Mouse (Mus musculus): ENCODE measurements around the gene Hist1h3g. TPM values are rescaled to one million over a fixed set of nuclear protein-coding genes. Genes with fewer than 3 reads are reported as not detected.
A peak's percentile ranks its signal among the peaks of the same experiment; 100 is the strongest.
"Not testable (repeated sequence)": the region's sequence is repeated elsewhere in the genome, so short reads cannot be mapped to it uniquely, and the experiment has no call there.

Gene Hist1h3g
- total RNA-seq, 1 experiment from 2014 or later = 35.1 TPM

GRCm38 (mm10) chr13:23530181-23530900, 4.9 kb upstream of the Hist1h3g start:
- no peak for ATAC-seq (replicated peaks in 1 of 2; ENCODE audit: insufficient read depth in 1 of 2, low FRiP score in 2 of 2, low TSS enrichment in 1 of 2, low read depth in 1 of 2, poor library complexity in 2 of 2, severe bottlenecking in 2 of 2)

- ATAC-seq (replicated peaks in 1 of 2; ENCODE audit: insufficient read depth in 1 of 2, low FRiP score in 2 of 2, low TSS enrichment in 1 of 2, low read depth in 1 of 2, poor library complexity in 2 of 2, severe bottlenecking in 2 of 2) = peak; percentile 73 to 77
Observed at GRCm38 (mm10) chr13:23530901-23531875, 4.0 kb upstream of the Hist1h3g start, which contains the start of gene Hist1h4h. TSS of gene Hist1h4h (plus strand) at chr13:23531050.

- no peak for ATAC-seq (replicated peaks in 1 of 2; ENCODE audit: insufficient read depth in 1 of 2, low FRiP score in 2 of 2, low TSS enrichment in 1 of 2, low read depth in 1 of 2, poor library complexity in 2 of 2, severe bottlenecking in 2 of 2)
Observed at GRCm38 (mm10) chr13:23532262-23533075, 2.8 kb upstream of the Hist1h3g start.

- ATAC-seq (replicated peaks in 1 of 2; ENCODE audit: insufficient read depth in 1 of 2, low FRiP score in 2 of 2, low TSS enrichment in 1 of 2, low read depth in 1 of 2, poor library complexity in 2 of 2, severe bottlenecking in 2 of 2) = peak; percentile 38 to 39
Observed at GRCm38 (mm10) chr13:23533560-23534367, 1.5 kb upstream of the Hist1h3g start, which contains the start of gene Hist1h2af. TSS of gene Hist1h2af (plus strand) at chr13:23533906.

- ATAC-seq (replicated peaks in 1 of 2; ENCODE audit: insufficient read depth in 1 of 2, low FRiP score in 2 of 2, low TSS enrichment in 1 of 2, low read depth in 1 of 2, poor library complexity in 2 of 2, severe bottlenecking in 2 of 2) = no peak
Observed at GRCm38 (mm10) chr13:23534368-23535131, 672 bp upstream of the Hist1h3g start.

GRCm38 (mm10) chr13:23536076-23536822, 1.0 kb downstream of the Hist1h3g start:
- ATAC-seq (replicated peaks in 1 of 2; ENCODE audit: insufficient read depth in 1 of 2, low FRiP score in 2 of 2, low TSS enrichment in 1 of 2, low read depth in 1 of 2, poor library complexity in 2 of 2, severe bottlenecking in 2 of 2) = no peak

GRCm38 (mm10) chr13:23537006-23537710, 1.9 kb downstream of the Hist1h3g start:
- no peak for ATAC-seq (replicated peaks in 1 of 2; ENCODE audit: insufficient read depth in 1 of 2, low FRiP score in 2 of 2, low TSS enrichment in 1 of 2, low read depth in 1 of 2, poor library complexity in 2 of 2, severe bottlenecking in 2 of 2)

- ATAC-seq (replicated peaks in 1 of 2; ENCODE audit: insufficient read depth in 1 of 2, low FRiP score in 2 of 2, low TSS enrichment in 1 of 2, low read depth in 1 of 2, poor library complexity in 2 of 2, severe bottlenecking in 2 of 2) = no peak
Observed at GRCm38 (mm10) chr13:23538249-23538648, 3.0 kb downstream of the Hist1h3g start.

- ATAC-seq (replicated peaks in 1 of 2; ENCODE audit: insufficient read depth in 1 of 2, low FRiP score in 2 of 2, low TSS enrichment in 1 of 2, low read depth in 1 of 2, poor library complexity in 2 of 2, severe bottlenecking in 2 of 2) = not testable (repeated sequence)
Observed at GRCm38 (mm10) chr13:23539821-23540220, 4.6 kb downstream of the Hist1h3g start.

GRCm38 (mm10) chr13:23541497-23541896, 6.3 kb downstream of the Hist1h3g start:
- no peak for ATAC-seq (replicated peaks in 1 of 2; ENCODE audit: insufficient read depth in 1 of 2, low FRiP score in 2 of 2, low TSS enrichment in 1 of 2, low read depth in 1 of 2, poor library complexity in 2 of 2, severe bottlenecking in 2 of 2)

- not testable (repeated sequence) for ATAC-seq (replicated peaks in 1 of 2; ENCODE audit: insufficient read depth in 1 of 2, low FRiP score in 2 of 2, low TSS enrichment in 1 of 2, low read depth in 1 of 2, poor library complexity in 2 of 2, severe bottlenecking in 2 of 2)
Observed at GRCm38 (mm10) chr13:23542225-23542980, 7.2 kb downstream of the Hist1h3g start.

GRCm38 (mm10) chr13:23542999-23543607, 7.9 kb downstream of the Hist1h3g start, which contains the start of gene Hist1h2bh:
TSS of gene Hist1h2bh (minus strand) at chr13:23543392.
- peak; percentile 95 to 97 for ATAC-seq (replicated peaks in 1 of 2; ENCODE audit: insufficient read depth in 1 of 2, low FRiP score in 2 of 2, low TSS enrichment in 1 of 2, low read depth in 1 of 2, poor library complexity in 2 of 2, severe bottlenecking in 2 of 2)

GRCm38 (mm10) chr13:23543965-23544786, 9.0 kb downstream of the Hist1h3g start, which contains the start of gene Hist1h3f:
TSS of gene Hist1h3f (plus strand) at chr13:23544052.
- ATAC-seq (replicated peaks in 1 of 2; ENCODE audit: insufficient read depth in 1 of 2, low FRiP score in 2 of 2, low TSS enrichment in 1 of 2, low read depth in 1 of 2, poor library complexity in 2 of 2, severe bottlenecking in 2 of 2) = peak; percentile 77 to 86

All from hematopoietic stem cell, adult 5-6 weeks (primary cell).